Mouse (Mus musculus) naive thymus-derived CD4-positive, alpha-beta T cell, adult 2 months (primary cell): ENCODE measurements around the gene Zan.

Experiments used
- DNase-seq: peaks from one replicate; pipeline ENCODE4 v3.0.0-alpha.2; 2011; ENCODE audit warnings: low read depth

The Zan gene

GRCm38 (mm10) chr5:137332857-137333511 lies 143.9 kb downstream of the Zan start:
- DNase-seq: peak; percentile 33

GRCm38 (mm10) chr5:137330910-137331309 lies 146.0 kb downstream of the Zan start:
- no peak for DNase-seq
